Mouse (Mus musculus) brain, adult 2 months (tissue): ENCODE measurements around the gene Adgrl3.

ENCODE experiments used
- DNase-seq: peaks from one replicate; pipeline ENCODE4 v3.0.0; 2011; ENCODE audit warnings: low read depth, low spot score

Adgrl3 gene

DNA sequence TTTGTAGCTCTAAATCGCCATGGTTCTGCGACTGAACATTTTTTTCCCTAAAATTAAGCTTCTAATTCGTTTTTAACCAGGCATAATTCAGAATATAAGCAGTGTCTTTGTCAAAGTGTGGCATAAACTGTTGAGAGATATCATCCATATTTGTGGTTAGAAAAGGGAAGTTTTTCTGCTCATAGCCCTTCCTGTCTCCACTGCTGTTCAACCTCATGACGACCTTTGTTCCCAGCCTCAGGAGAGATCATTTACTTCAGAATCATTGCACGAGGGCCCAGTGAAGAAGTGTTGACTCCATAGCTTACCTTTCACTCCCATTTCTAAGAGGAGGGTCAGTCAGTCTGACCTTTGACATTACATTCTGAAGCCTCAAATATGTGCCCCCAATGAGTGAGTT is 56.4 kb downstream of the Adgrl3 start:
- DNase-seq = no peak

GRCm38 (mm10) chr5:81077031-81077430 is 57.1 kb downstream of the Adgrl3 start:
- no peak for DNase-seq

DNA sequence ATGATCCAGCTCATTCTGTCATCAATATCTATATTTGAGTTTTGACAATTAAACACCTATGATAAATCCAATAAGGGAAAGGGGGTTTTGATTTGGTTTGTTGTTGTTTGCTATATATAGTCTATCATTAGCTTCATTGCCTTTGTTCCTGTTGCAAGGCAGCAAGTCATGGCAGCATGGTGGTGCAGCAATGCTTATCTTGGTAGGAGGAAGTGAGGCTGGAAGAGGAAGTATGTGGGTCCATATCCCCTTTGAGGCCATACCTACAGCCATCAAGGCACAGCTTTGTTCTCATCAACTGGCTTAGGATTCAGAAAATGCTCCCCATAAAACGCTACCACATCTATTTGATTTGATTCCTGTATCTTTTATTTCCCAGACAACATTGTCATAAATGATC is 58.1 kb downstream of the Adgrl3 start:
- DNase-seq = no peak

GRCm38 (mm10) chr5:81083698-81084360 is 63.9 kb downstream of the Adgrl3 start:
- no peak for DNase-seq

DNA sequence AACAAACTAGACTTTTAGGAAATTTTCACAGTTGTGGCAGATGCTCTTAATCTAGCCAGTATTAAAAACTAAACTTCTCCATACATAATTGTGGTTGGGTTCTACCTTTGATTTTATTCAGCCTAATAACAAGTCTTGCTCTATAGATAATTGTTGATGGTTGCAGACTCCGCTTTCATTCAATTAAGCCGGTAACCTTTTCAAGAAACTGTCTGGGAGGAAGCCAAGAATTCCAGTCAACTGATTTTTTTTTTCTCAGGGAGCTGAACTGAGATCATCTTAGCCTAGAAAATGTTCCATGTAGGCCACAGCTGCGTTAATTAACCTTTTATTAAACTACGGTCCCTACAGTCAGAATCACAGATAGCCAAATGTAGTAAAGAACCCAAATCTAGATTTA is 65.2 kb downstream of the Adgrl3 start:
- DNase-seq = peak; percentile 46

GRCm38 (mm10) chr5:81088667-81089066 is 68.7 kb downstream of the Adgrl3 start:
- peak; percentile 56 for DNase-seq

DNA sequence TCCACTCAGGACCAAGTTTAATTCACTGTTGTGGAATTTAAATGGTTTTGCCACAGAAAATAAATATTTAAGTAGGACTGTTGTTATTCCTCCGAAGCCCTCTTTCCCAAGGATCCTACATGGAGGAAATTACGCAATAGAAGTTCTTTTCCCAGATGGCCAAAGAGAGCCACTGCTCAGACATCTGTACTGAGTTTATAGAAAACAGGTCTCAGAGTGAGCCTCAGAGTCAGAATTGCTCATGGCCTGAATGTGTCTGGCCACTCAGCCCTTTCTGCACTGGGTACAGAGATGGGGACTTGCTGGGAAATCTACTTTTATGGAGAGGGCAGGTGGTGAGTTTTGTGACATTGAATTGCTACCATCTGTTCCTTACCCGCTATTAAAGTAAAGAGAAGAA is 74.7 kb downstream of the Adgrl3 start:
- no peak for DNase-seq

- no peak for DNase-seq
Measured at GRCm38 (mm10) chr5:81097131-81097530, 77.2 kb downstream of the Adgrl3 start.

DNA sequence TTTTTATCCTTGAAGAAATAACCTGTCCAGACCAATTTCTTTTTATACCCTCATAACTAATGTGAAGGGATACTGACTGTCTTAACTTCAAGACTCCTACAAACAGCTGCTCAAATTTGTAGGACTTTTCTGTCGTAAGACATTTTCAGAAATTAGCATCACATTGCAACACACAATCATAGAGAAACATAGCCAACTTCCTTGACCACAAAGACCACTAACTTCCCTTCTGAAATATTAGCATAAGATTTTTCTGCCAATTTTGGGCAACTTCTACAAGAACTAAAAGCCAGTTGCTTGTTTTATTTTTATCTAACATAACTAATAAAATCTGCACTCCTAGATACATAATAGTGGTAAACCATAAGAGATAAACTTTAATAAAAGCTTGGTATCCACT is 87.5 kb downstream of the Adgrl3 start:
- DNase-seq = no peak

GRCm38 (mm10) chr5:81124483-81124882 is 104.5 kb downstream of the Adgrl3 start:
- peak; percentile 30 for DNase-seq

DNA sequence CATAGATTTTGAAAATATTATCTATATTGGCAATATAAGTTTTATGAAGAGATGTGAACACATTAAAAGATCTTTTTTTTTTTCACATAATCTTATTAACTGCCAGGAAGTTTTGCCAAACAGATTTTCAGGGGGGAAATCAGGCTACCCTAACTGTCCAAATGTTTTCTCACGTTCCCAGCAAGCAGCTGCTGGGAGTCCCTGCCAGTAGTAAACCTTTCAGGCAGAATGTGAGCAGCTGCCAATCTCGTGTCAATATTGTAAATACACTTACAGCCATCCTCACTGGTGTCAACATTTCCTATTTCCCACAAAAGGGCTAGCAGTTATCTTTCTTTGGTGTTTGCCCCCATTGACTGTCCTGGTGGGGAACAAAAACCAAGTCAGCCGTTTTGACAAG is 107.7 kb downstream of the Adgrl3 start:
- DNase-seq = no peak

- DNase-seq = peak; percentile 63
Measured at GRCm38 (mm10) chr5:81136394-81136793, 116.5 kb downstream of the Adgrl3 start.

- peak; percentile 39 for DNase-seq
Measured at GRCm38 (mm10) chr5:81155791-81156190, 135.9 kb downstream of the Adgrl3 start.

DNA sequence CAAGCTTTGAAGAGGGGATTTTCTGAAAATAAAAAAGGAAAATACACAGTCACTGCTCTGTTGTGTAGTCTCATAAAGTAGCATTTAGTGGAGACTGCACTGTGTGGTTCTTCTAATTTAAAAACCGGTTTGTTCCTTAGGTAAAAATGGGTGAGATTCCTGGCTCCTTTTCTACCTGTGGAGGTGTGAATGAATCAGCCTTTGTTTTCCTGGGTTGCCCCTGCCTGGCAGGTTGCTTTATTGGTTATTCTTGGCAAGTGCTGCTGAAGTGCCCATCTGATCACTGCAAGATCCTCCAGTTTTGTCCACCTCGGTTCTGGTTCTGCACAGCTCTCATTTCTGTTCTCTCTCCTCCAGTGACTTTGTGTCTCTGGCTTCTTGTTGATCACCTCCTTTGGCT is 136.3 kb downstream of the Adgrl3 start:
- peak; percentile 77 for DNase-seq

GRCm38 (mm10) chr5:81156796-81157195 is 136.9 kb downstream of the Adgrl3 start:
- DNase-seq = no peak

- DNase-seq = no peak
Measured at GRCm38 (mm10) chr5:81159013-81159412, 139.1 kb downstream of the Adgrl3 start.

DNA sequence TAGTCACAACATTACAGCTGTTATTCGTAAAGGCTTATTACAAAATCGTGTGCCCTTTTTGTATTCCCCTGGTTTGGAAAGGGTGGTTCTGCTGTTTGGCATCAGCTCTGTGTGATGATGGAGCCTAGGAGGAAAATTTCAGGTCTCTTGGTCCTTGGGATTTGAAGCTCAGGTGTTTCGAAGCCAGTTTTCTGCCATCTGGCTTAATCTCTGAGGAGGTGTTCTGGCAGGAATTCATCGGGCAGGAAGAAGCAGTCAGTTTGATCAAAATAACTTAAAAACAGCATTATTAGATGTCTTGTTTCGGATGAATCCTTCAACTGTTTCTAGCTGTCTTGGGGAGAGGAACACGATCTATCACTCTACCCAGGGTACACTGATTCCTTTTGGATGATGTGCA is 140.5 kb downstream of the Adgrl3 start:
- DNase-seq = peak; percentile 45

GRCm38 (mm10) chr5:81188871-81189485 is 169.0 kb downstream of the Adgrl3 start:
- DNase-seq = no peak

DNA sequence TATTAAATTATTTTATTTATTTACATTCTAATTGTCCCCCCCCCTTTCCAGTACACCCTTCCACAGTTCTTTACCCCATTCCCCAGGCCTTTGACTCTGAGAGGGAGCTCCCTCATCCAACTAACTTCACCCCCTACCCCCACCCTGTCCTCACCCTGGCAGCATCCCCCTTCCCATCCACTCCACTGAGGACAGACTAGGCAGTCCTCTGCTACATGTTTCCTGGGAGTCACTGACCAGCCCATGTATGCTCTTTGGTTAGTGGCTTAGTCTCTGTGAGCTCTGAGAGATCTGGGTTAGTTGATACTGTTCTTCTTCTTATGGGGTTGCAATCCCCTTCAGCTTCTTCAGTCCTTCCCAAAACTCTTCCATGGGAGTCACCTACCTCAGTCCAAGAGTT is 180.4 kb downstream of the Adgrl3 start:
- DNase-seq = no peak

DNA sequence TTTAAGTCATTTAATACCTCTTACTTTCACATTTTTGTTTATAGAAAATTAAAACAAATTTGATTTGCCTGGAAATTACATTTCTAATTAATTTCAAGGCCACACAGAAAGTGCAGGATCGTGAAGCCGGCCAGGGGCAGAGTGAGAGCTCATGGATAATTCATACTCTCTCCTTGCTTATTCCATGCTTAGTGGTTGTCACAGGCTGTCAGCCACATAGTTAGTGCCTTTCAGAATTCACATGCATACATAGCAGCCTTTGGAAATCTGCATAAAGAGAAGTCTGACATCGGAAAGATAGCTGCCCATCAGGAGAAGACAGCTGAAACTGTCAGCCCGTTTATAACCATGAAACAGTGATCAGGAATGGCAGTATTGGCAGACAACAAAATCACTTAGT is 181.9 kb downstream of the Adgrl3 start:
- DNase-seq = no peak

DNA sequence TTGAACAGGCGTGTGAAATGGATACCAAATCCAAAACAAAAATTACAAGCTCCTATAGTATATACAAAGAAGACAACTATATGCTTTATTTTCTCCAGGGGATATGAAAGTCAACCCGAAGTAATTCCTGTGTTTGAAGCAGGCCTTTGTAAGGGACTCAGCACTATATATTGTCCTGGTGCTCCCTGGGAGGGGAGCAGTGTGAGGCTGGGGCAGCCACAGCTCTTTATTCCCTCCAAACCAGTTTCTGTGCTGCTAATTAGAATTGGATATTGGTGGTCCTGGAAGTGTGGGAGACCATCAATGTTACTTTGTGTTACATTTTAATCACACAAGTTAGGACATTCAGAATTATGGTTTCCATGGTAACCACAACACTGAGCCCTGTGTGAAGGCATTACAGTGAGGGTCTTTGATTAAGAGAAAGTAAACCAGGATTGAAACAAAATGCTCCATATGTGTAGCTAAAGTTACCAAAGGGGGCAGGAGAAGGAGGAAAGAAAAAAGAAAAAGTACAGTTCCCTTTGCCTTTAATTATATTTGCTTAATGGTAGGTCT is 198.6 kb downstream of the Adgrl3 start:
- no peak for DNase-seq

DNA sequence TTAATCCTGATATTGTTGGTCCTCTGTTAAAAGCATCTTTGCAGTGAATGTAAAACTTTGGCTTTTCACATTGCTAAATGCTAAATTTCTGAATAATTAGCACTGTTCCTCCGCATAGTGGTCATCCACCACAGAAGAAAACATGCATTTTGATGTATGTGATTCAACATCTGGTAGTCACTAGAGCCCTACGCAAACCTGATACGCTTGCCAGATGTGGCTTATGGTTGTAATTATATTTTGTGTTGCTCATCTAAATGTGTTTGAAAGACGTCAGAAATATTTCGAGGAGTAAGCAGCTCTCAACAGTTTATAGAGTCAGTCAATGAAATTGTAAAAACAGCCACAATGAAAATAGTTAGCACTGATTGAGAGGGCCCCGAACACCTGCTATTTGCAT is 204.5 kb downstream of the Adgrl3 start:
- DNase-seq = no peak

DNA sequence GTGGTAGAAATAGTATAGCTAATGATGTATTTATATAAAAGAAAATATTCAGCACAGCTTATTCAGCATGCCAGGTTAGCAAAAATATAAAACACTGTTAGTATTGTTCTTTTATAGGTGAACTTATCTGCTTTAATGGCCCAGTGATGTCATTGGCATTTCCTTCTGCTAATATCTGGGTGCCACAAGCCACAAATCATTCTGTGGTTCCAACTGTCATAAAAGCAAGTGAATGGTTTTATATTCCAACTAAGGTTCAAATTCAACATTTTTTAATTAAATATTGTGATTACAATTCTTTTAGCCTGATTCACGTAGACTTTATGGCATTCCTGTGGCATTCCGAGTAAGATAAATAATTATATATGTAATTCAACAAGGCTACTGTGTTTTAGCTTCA is 205.5 kb downstream of the Adgrl3 start:
- no peak for DNase-seq
